Mouse (Mus musculus): Measurements from ENCODE around the gene 1700034J05Rik. TPM values are rescaled to one million over a fixed set of nuclear protein-coding genes. Genes with fewer than 3 reads are reported as not detected.

1700034J05Rik gene
- polyA plus RNA-seq, 1 experiment from 2014 or later, result 0.42 TPM

DNA sequence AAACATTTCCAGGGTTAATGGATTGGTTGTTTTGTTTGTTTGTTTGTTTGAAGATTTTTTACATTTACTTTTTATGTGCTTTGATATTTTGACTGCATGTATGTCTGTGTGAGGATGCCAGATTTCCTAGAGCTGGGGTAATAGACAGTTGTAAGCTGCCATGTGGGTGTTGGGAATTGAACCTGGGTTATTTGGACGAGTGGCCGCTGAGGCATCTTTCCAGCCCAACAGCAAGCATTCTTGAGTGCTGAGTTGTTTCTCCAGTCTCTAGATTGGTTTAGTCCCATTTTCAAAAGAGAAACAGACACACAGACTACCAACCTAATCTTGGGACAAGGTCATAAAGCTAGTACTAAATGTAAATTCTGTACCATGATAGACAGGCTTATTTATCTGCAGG, 43.4 kb downstream of the 1700034J05Rik start:
- no peaks in the 10 kb centered on the region for H3K27me3 ChIP-seq (ENCODE audit: control insufficient read depth, insufficient read depth, low read length)
- peaks cover 64% of the 10 kb centered on the region for H3K4me1 ChIP-seq (ENCODE audit: control insufficient read depth, insufficient read depth, low read length)
- no peak overlapping the region for H3K4me2 ChIP-seq
- H3K27ac ChIP-seq (ENCODE audit: low read depth, low read length), result no peak overlapping the region
- H3K36me3 ChIP-seq (ENCODE audit: control insufficient read depth, insufficient read depth, low read length), result no peaks in the 10 kb centered on the region
- H3K9me3 ChIP-seq (replicated peaks; ENCODE audit: control insufficient read depth, low read length), result no peaks in the 10 kb centered on the region
- H3K4me3 ChIP-seq (ENCODE audit: low read depth, low read length), result no peak overlapping the region
- 79% methylated on average over 2 of the region's 2 CpGs for WGBS (ENCODE audit: insufficient replicate concordance)
- no peak overlapping the region for H3K9ac ChIP-seq (ENCODE audit: low read depth, low read length)
- ATAC-seq (replicated peaks; ENCODE audit: insufficient number of reproducible peaks, low FRiP score, low TSS enrichment), result no peak

DNA sequence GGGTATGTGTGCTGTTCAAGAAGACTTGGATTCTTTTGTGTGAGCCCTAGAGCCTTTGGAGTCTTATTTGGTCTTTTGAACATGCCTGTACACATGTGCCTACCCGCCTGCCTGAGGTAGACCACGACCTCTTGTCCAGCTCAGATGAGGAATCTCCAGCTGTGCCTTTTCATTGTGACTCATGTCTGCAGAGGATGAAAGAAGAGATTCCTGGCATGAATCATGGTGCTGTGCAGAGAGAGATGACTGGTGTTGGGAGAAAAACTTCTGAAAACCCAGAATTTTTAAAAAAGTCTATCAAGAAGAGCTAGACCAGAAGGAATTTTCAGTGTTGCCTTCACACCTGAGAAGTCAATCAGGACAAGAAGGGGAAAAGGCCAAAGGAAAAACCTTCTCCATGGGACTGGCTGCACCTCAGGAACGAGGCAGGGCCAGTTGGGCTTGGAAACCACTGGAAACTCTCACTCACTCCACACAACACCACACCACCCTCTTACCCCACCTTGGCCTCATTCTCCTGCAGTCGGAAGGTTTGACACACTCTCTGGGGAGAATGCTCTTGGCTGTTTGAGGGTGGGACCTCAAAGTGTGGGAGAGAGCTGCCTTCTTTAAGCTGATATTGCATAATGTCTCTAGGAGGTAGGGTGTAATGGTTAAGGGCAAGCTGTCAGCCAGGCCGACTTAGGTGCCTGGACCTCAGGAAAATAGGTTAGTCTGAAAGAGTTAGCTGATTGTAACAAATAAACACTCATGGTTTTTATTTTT, 44.3 kb downstream of the 1700034J05Rik start:
- Histone ChIP-seq H3K4me3 (ENCODE audit: low read depth, low read length) (no peak overlapping the region), H3K36me3 (ENCODE audit: control insufficient read depth, insufficient read depth, low read length) (no peaks in the 10 kb centered on the region), H3K4me1 (ENCODE audit: control insufficient read depth, insufficient read depth, low read length) (peaks cover 61% of the 10 kb centered on the region), H3K4me2 (no peak overlapping the region), H3K27me3 (ENCODE audit: control insufficient read depth, insufficient read depth, low read length) (no peaks in the 10 kb centered on the region), H3K9ac (ENCODE audit: low read depth, low read length) (no peak overlapping the region), H3K9me3 (replicated peaks; ENCODE audit: control insufficient read depth, low read length) (no peaks in the 10 kb centered on the region), H3K27ac (ENCODE audit: low read depth, low read length) (no peak overlapping the region)
- ATAC-seq (replicated peaks; ENCODE audit: insufficient number of reproducible peaks, low FRiP score, low TSS enrichment), result no peak
- 72% methylated on average over 5 of the region's 5 CpGs for WGBS (ENCODE audit: insufficient replicate concordance)

DNA sequence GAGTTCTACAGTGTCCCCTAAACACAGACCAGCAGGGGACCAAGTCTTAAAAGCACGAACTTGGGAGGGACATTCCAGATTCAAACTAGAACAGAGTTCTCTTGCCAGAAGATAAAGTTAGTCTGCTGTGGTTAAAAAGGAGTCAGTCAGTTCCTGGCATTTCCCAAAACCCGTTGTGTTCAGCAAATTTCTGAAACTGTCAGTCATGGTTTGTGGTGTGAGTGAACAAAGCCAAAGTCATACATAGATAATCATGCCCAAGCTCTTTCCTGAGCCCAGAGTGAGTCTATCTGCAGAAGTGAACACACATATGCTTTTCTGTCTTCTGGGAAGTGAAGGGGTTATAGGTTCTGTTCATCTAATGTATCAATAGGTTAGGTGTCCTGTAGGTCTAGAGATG, 45.4 kb downstream of the 1700034J05Rik start:
- H3K4me2 ChIP-seq, result no peak overlapping the region
- no peak overlapping the region for H3K27ac ChIP-seq (ENCODE audit: low read depth, low read length)
- no peaks in the 10 kb centered on the region for H3K9me3 ChIP-seq (replicated peaks; ENCODE audit: control insufficient read depth, low read length)
- peaks cover 60% of the 10 kb centered on the region for H3K4me1 ChIP-seq (ENCODE audit: control insufficient read depth, insufficient read depth, low read length)
- no peak overlapping the region for H3K4me3 ChIP-seq (ENCODE audit: low read depth, low read length)
- no peak overlapping the region for H3K9ac ChIP-seq (ENCODE audit: low read depth, low read length)
- 47% methylated on average over 2 of the region's 2 CpGs for WGBS (ENCODE audit: insufficient replicate concordance)
- no peaks in the 10 kb centered on the region for H3K36me3 ChIP-seq (ENCODE audit: control insufficient read depth, insufficient read depth, low read length)
- ATAC-seq (replicated peaks; ENCODE audit: insufficient number of reproducible peaks, low FRiP score, low TSS enrichment), result no peak
- no peaks in the 10 kb centered on the region for H3K27me3 ChIP-seq (ENCODE audit: control insufficient read depth, insufficient read depth, low read length)

DNA sequence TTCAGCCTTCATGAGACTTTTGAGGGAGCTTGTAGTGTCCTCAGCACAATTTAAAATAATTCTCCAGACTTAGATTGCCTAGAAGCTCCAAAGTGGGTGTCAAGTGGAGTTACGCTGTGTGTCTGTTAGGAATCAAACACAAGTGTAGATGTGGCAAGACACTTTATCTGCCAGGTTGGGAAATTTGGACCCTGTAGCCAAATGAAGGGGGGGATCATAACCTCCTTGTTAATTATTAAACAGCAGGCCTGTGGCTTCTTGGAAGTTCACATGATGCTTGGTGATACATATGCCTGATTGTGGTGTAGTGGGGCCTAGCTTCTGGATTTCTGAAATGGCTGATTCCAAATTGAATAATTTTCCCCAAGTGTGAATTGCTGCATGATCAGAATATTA, 46.4 kb downstream of the 1700034J05Rik start:
- Histone ChIP-seq H3K36me3 (ENCODE audit: control insufficient read depth, insufficient read depth, low read length) (no peaks in the 10 kb centered on the region), H3K4me2 (no peak overlapping the region), H3K4me1 (ENCODE audit: control insufficient read depth, insufficient read depth, low read length) (peaks cover 51% of the 10 kb centered on the region), H3K27me3 (ENCODE audit: control insufficient read depth, insufficient read depth, low read length) (no peaks in the 10 kb centered on the region), H3K9me3 (replicated peaks; ENCODE audit: control insufficient read depth, low read length) (no peaks in the 10 kb centered on the region), H3K9ac (ENCODE audit: low read depth, low read length) (no peak overlapping the region), H3K4me3 (ENCODE audit: low read depth, low read length) (no peak overlapping the region), H3K27ac (ENCODE audit: low read depth, low read length) (no peak overlapping the region)
- no peak for ATAC-seq (replicated peaks; ENCODE audit: insufficient number of reproducible peaks, low FRiP score, low TSS enrichment)
- 84% methylated on average over 1 of the region's 1 CpGs for WGBS (ENCODE audit: insufficient replicate concordance)

DNA sequence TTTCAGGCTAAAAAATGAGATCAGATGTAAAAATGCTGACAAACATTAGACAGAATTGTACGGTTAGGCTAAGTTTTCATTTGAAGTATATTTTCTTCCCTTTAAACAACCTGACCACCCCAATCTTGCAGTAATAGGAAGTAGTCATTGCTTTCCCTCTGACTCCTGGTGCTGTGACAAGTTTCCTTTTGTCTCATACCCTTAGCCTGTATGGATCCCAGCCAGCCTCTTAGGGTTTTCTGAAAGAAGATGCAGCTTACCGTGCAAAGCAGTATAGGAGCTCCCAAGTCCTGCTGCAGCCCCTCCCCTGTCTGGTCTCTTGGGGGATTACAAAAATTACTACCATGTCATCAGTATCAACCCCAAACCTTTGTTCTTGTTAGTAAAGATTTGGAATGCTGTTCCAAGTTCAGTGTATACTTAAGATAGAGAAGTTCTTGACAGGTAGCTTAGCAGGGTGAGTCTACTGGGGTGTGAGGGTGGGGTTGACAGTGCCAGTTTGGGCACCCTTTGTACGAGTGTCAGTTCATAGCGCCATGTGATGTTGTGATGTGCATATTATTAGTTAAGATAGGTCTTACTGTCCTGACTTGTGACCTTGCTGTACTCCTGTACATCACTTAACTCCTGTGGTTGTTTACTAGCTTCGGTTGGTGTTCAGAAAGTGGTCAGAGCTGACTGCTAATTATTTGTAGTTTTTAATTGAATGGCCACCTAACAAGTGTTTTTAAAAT, 47.0 kb downstream of the 1700034J05Rik start:
- Histone ChIP-seq H3K9me3 (replicated peaks; ENCODE audit: control insufficient read depth, low read length) (no peaks in the 10 kb centered on the region), H3K27me3 (ENCODE audit: control insufficient read depth, insufficient read depth, low read length) (no peaks in the 10 kb centered on the region), H3K36me3 (ENCODE audit: control insufficient read depth, insufficient read depth, low read length) (no peaks in the 10 kb centered on the region), H3K27ac (ENCODE audit: low read depth, low read length) (no peak overlapping the region), H3K4me3 (ENCODE audit: low read depth, low read length) (no peak overlapping the region), H3K9ac (ENCODE audit: low read depth, low read length) (no peak overlapping the region), H3K4me1 (ENCODE audit: control insufficient read depth, insufficient read depth, low read length) (peaks cover 45% of the 10 kb centered on the region), H3K4me2 (no peak overlapping the region)
- WGBS (ENCODE audit: insufficient replicate concordance), result 61% methylated on average over 5 of the region's 5 CpGs
- no peak for ATAC-seq (replicated peaks; ENCODE audit: insufficient number of reproducible peaks, low FRiP score, low TSS enrichment)

- 71% methylated on average over 3 of the region's 3 CpGs for WGBS (ENCODE audit: insufficient replicate concordance)
- Histone ChIP-seq H3K36me3 (ENCODE audit: control insufficient read depth, insufficient read depth, low read length) (no peaks in the 10 kb centered on the region), H3K27ac (ENCODE audit: low read depth, low read length) (no peak overlapping the region), H3K4me3 (ENCODE audit: low read depth, low read length) (no peak overlapping the region), H3K4me2 (no peak overlapping the region), H3K9ac (ENCODE audit: low read depth, low read length) (no peak overlapping the region), H3K9me3 (replicated peaks; ENCODE audit: control insufficient read depth, low read length) (no peaks in the 10 kb centered on the region), H3K27me3 (ENCODE audit: control insufficient read depth, insufficient read depth, low read length) (no peaks in the 10 kb centered on the region), H3K4me1 (ENCODE audit: control insufficient read depth, insufficient read depth, low read length) (peaks cover 35% of the 10 kb centered on the region)
- ATAC-seq (replicated peaks; ENCODE audit: insufficient number of reproducible peaks, low FRiP score, low TSS enrichment), result no peak
These were observed 48.0 kb downstream of the 1700034J05Rik start for GRCm38 (mm10) chr6:146906000-146906786.

DNA sequence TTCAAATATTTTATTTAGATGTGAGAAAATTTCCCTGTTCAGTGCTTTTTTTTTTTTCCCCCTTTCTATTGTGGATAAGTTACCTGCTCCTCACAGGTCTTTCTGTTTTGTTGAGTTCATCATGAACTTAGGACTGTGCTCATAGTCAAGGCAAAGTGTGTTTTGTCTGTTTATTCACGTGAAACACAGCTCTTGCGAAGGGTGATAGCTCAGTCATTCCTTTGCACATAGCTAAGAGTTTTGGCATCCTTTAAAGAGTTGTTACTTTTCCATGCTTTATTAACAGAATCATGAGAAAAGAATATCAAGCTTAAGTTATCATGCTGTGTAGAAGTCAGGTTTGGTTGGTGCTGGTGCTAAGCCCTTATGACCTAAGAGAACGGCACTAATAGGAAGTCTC, 49.5 kb downstream of the 1700034J05Rik start:
- H3K27ac ChIP-seq (ENCODE audit: low read depth, low read length), result no peak overlapping the region
- H3K36me3 ChIP-seq (ENCODE audit: control insufficient read depth, insufficient read depth, low read length), result no peaks in the 10 kb centered on the region
- 81% methylated on average over 3 of the region's 3 CpGs for WGBS (ENCODE audit: insufficient replicate concordance)
- no peaks in the 10 kb centered on the region for H3K9me3 ChIP-seq (replicated peaks; ENCODE audit: control insufficient read depth, low read length)
- H3K4me2 ChIP-seq, result no peak overlapping the region
- H3K9ac ChIP-seq (ENCODE audit: low read depth, low read length), result no peak overlapping the region
- no peak for ATAC-seq (replicated peaks; ENCODE audit: insufficient number of reproducible peaks, low FRiP score, low TSS enrichment)
- H3K27me3 ChIP-seq (ENCODE audit: control insufficient read depth, insufficient read depth, low read length), result no peaks in the 10 kb centered on the region
- H3K4me1 ChIP-seq (ENCODE audit: control insufficient read depth, insufficient read depth, low read length), result peaks cover 31% of the 10 kb centered on the region
- no peak overlapping the region for H3K4me3 ChIP-seq (ENCODE audit: low read depth, low read length)

GRCm38 (mm10) chr6:146903632-146904031, 50.6 kb downstream of the 1700034J05Rik start:
- H3K4me1 ChIP-seq (ENCODE audit: control insufficient read depth, insufficient read depth, low read length), result peaks cover 34% of the 10 kb centered on the region
- H3K36me3 ChIP-seq (ENCODE audit: control insufficient read depth, insufficient read depth, low read length), result no peaks in the 10 kb centered on the region
- H3K9ac ChIP-seq (ENCODE audit: low read depth, low read length), result no peak overlapping the region
- 83% methylated on average over 2 of the region's 2 CpGs for WGBS (ENCODE audit: insufficient replicate concordance)
- no peaks in the 10 kb centered on the region for H3K9me3 ChIP-seq (replicated peaks; ENCODE audit: control insufficient read depth, low read length)
- H3K27me3 ChIP-seq (ENCODE audit: control insufficient read depth, insufficient read depth, low read length), result no peaks in the 10 kb centered on the region
- H3K4me2 ChIP-seq, result no peak overlapping the region
- no peak overlapping the region for H3K27ac ChIP-seq (ENCODE audit: low read depth, low read length)
- no peak overlapping the region for H3K4me3 ChIP-seq (ENCODE audit: low read depth, low read length)
- ATAC-seq (replicated peaks; ENCODE audit: insufficient number of reproducible peaks, low FRiP score, low TSS enrichment), result no peak

Measured in heart, embryonic 11.5 days (tissue).